In the genomic region with DNA sequence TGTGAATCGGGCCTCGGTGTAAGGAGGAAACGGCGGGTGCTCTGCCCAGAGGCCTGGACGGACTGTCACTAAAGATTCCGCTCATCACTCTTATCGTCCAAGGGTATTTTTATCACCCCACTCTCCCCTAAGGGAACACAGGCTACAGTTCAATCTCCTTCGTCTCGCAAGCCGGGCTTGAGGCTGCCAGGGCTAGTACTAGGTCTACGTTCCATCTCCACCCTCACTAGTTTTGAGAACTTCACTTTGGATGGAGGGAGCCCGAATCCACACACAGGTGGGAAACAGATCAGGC, we compare ENCODE assay signal across 8 mouse cellular contexts. TPM values are rescaled to one million over a fixed set of nuclear protein-coding genes. Genes with fewer than 3 reads are reported as not detected.
A peak's percentile ranks its signal among the peaks of the same experiment; 100 is the strongest.
DNase-seq lines count a peak whose midpoint lies in the region; ATAC-seq and TF ChIP-seq lines count a peak whose summit lies in the region.

No protein-coding gene starts in this region.

- H3K36me3 ChIP-seq in embryonic facial prominence, embryonic 13.5 days = peaks cover 85% of the 10 kb centered on the region
- H3K36me3 ChIP-seq in limb, embryonic 10.5 days = peaks cover 85% of the 10 kb centered on the region
- peaks cover 35% of the 10 kb centered on the region for H3K36me3 ChIP-seq in neural tube, embryonic 14.5 days (ENCODE audit: control insufficient read depth, insufficient read depth, low read length)

- H3K9me3 ChIP-seq in embryonic facial prominence, embryonic 13.5 days = no peaks in the 10 kb centered on the region
- H3K9me3 ChIP-seq in limb, embryonic 10.5 days (replicated peaks) = no peaks in the 10 kb centered on the region
- H3K9me3 ChIP-seq in neural tube, embryonic 14.5 days (ENCODE audit: control insufficient read depth, low read length) = no peaks in the 10 kb centered on the region

- H3K4me2 ChIP-seq in embryonic facial prominence, embryonic 13.5 days = peak overlapping the region; percentile 89
- peak overlapping the region; percentile 92 for H3K4me2 ChIP-seq in neural tube, embryonic 14.5 days (ENCODE audit: low read depth, low read length)

- peak overlapping the region; percentile 96 for H3K27ac ChIP-seq in left cerebral cortex, adult 2 months
- H3K27ac ChIP-seq in embryonic facial prominence, embryonic 13.5 days = peak overlapping the region; percentile 97
- H3K27ac ChIP-seq in limb, embryonic 10.5 days = peak overlapping the region; percentile 93
- peak overlapping the region; percentile 97 for H3K27ac ChIP-seq in neural tube, embryonic 14.5 days (ENCODE audit: low read depth, low read length)

- H3K27me3 ChIP-seq in embryonic facial prominence, embryonic 13.5 days = no peaks in the 10 kb centered on the region
- no peaks in the 10 kb centered on the region for H3K27me3 ChIP-seq in limb, embryonic 10.5 days (ENCODE audit: low read depth, poor library complexity, severe bottlenecking)
- H3K27me3 ChIP-seq in neural tube, embryonic 14.5 days (ENCODE audit: control insufficient read depth, insufficient read depth, low read length) = no peaks in the 10 kb centered on the region

- peaks cover 23% of the 10 kb centered on the region for H3K4me1 ChIP-seq in embryonic facial prominence, embryonic 13.5 days
- peaks cover 26% of the 10 kb centered on the region for H3K4me1 ChIP-seq in limb, embryonic 10.5 days
- peaks cover 17% of the 10 kb centered on the region for H3K4me1 ChIP-seq in neural tube, embryonic 14.5 days (ENCODE audit: control insufficient read depth, insufficient read depth, low read length)

- no peak for ATAC-seq in embryonic facial prominence, embryonic 13.5 days (ENCODE audit: insufficient number of reproducible peaks, insufficient read depth, low FRiP score, low TSS enrichment, low read depth)
- no peak for ATAC-seq in neural tube, embryonic 14.5 days (ENCODE audit: low read depth)

- no peak for DNase-seq in left cerebral cortex, adult 2 months (ENCODE audit: extremely low spot score in 1 of 2, low spot score in 2 of 2)
- no peak for DNase-seq in left cerebral cortex, postnatal 10 days (ENCODE audit: extremely low spot score in 1 of 2, low spot score in 2 of 2)
- DNase-seq in limb, embryonic 10.5 days (ENCODE audit: low spot score) = no peak
- DNase-seq in gastrocnemius, adult 18-20 months (ENCODE audit: low spot score) = no peak
- DNase-seq in layer of hippocampus, adult 11-12 months (ENCODE audit: low spot score) = no peak
- no peak for DNase-seq in kidney, adult 9 months

- intact Hi-C loops in left cerebral cortex, adult 2 months (cut with DNase I) = loop anchor here (2.0 to 10.0 kb wide), 2 partner anchors 26 to 916 kb away; a partner anchor contains a TSS
- intact Hi-C loops in left cerebral cortex, postnatal 10 days (cut with DNase I) = no loop called here

- peak overlapping the region; percentile 99 for H3K9ac ChIP-seq in embryonic facial prominence, embryonic 13.5 days
- H3K9ac ChIP-seq in neural tube, embryonic 14.5 days (replicated peaks; ENCODE audit: low read depth, low read length) = peak overlapping the region; percentile 94

- WGBS in embryonic facial prominence, embryonic 13.5 days = 9% methylated on average over 12 of the region's 12 CpGs
- 10% methylated on average over 12 of the region's 12 CpGs for WGBS in limb, embryonic 10.5 days
- 11% methylated on average over 12 of the region's 12 CpGs for WGBS in neural tube, embryonic 14.5 days

- no peak for TF ChIP-seq CTCF in left cerebral cortex, adult 2 months (IDR thresholded peaks at IDR 0.05)

- peak overlapping the region; percentile 98 for H3K4me3 ChIP-seq in left cerebral cortex, adult 2 months
- peak overlapping the region; percentile 97 for H3K4me3 ChIP-seq in embryonic facial prominence, embryonic 13.5 days
- H3K4me3 ChIP-seq in limb, embryonic 10.5 days = peak overlapping the region; percentile 98
- peak overlapping the region; percentile 96 for H3K4me3 ChIP-seq in neural tube, embryonic 14.5 days (ENCODE audit: low read depth, low read length)

RNA-seq across cellular contexts. Expression of a gene that starts 0.8 kb away (rescaled TPM):
- total RNA-seq in left cerebral cortex, adult 2 months (2021) = 100 to 1,000 TPM; 153 to 167 TPM
- total RNA-seq in left cerebral cortex, postnatal 10 days (2021) = 100 to 1,000 TPM; 104 to 114 TPM
- 75.9 and 77.2 TPM in 2 replicates for polyA plus RNA-seq in embryonic facial prominence, embryonic 13.5 days (2015; fragmentation: Nextera tagmentation; extraction: Ambion mirVana)
- 87.2 and 107 TPM in 2 replicates for polyA plus RNA-seq in limb, embryonic 10.5 days (2016; fragmentation: Nextera tagmentation; extraction: Ambion mirVana)
- polyA plus RNA-seq in neural tube, embryonic 14.5 days (2014; fragmentation: Nextera tagmentation; extraction: Ambion mirVana) = 66.1 and 73.0 TPM in 2 replicates
- 100 to 1,000 TPM; 126 to 127 TPM for total RNA-seq in gastrocnemius, adult 18-20 months (2021)

RNA-seq across cellular contexts. Expression of a gene that starts 11.7 kb away (rescaled TPM):
- 10 to 100 TPM; 28.2 to 29.4 TPM for total RNA-seq in left cerebral cortex, adult 2 months (2021)
- total RNA-seq in left cerebral cortex, postnatal 10 days (2021) = 10 to 100 TPM; 29.6 to 34.2 TPM
- 51.1 and 63.2 TPM in 2 replicates for polyA plus RNA-seq in embryonic facial prominence, embryonic 13.5 days (2015; fragmentation: Nextera tagmentation; extraction: Ambion mirVana)
- polyA plus RNA-seq in limb, embryonic 10.5 days (2016; fragmentation: Nextera tagmentation; extraction: Ambion mirVana) = 19.7 and 31.6 TPM in 2 replicates
- polyA plus RNA-seq in neural tube, embryonic 14.5 days (2014; fragmentation: Nextera tagmentation; extraction: Ambion mirVana) = 8.3 and 15.3 TPM in 2 replicates
- 100 to 1,000 TPM; 117 to 126 TPM for total RNA-seq in gastrocnemius, adult 18-20 months (2021)

RNA-seq across cellular contexts. Expression of a gene that starts 16.3 kb away (rescaled TPM):
- 10 to 100 TPM; 75.3 to 78.0 TPM for total RNA-seq in left cerebral cortex, adult 2 months (2021)
- 10 to 100 TPM; 82.9 to 91.8 TPM for total RNA-seq in left cerebral cortex, postnatal 10 days (2021)
- polyA plus RNA-seq in embryonic facial prominence, embryonic 13.5 days (2015; fragmentation: Nextera tagmentation; extraction: Ambion mirVana) = 116 and 124 TPM in 2 replicates
- polyA plus RNA-seq in limb, embryonic 10.5 days (2016; fragmentation: Nextera tagmentation; extraction: Ambion mirVana) = 124 and 127 TPM in 2 replicates
- 69.3 and 75.6 TPM in 2 replicates for polyA plus RNA-seq in neural tube, embryonic 14.5 days (2014; fragmentation: Nextera tagmentation; extraction: Ambion mirVana)
- 10 to 100 TPM; 83.0 to 86.4 TPM for total RNA-seq in gastrocnemius, adult 18-20 months (2021)

RNA-seq across cellular contexts. Expression of a gene that starts 25.4 kb away (rescaled TPM):
- total RNA-seq in left cerebral cortex, adult 2 months (2021) = 100 to 1,000 TPM; 140 to 155 TPM
- 100 to 1,000 TPM; 125 to 131 TPM for total RNA-seq in left cerebral cortex, postnatal 10 days (2021)
- 123 and 128 TPM in 2 replicates for polyA plus RNA-seq in embryonic facial prominence, embryonic 13.5 days (2015; fragmentation: Nextera tagmentation; extraction: Ambion mirVana)
- 170 and 173 TPM in 2 replicates for polyA plus RNA-seq in limb, embryonic 10.5 days (2016; fragmentation: Nextera tagmentation; extraction: Ambion mirVana)
- polyA plus RNA-seq in neural tube, embryonic 14.5 days (2014; fragmentation: Nextera tagmentation; extraction: Ambion mirVana) = 122 and 138 TPM in 2 replicates
- total RNA-seq in gastrocnemius, adult 18-20 months (2021) = 10 to 100 TPM; 47.3 to 57.4 TPM

RNA-seq across cellular contexts. Expression of a gene that starts 29.9 kb away (rescaled TPM):
- total RNA-seq in left cerebral cortex, adult 2 months (2021) = 10 to 100 TPM; 30.7 to 32.8 TPM
- total RNA-seq in left cerebral cortex, postnatal 10 days (2021) = 10 to 100 TPM; 32.5 to 35.9 TPM
- 36.5 and 42.8 TPM in 2 replicates for polyA plus RNA-seq in embryonic facial prominence, embryonic 13.5 days (2015; fragmentation: Nextera tagmentation; extraction: Ambion mirVana)
- 10.9 and 17.8 TPM in 2 replicates for polyA plus RNA-seq in limb, embryonic 10.5 days (2016; fragmentation: Nextera tagmentation; extraction: Ambion mirVana)
- 49.8 and 63.3 TPM in 2 replicates for polyA plus RNA-seq in neural tube, embryonic 14.5 days (2014; fragmentation: Nextera tagmentation; extraction: Ambion mirVana)
- 1 to 10 TPM; 1.8 to 2.2 TPM for total RNA-seq in gastrocnemius, adult 18-20 months (2021)
